Mouse (Mus musculus) heart, adult 2 months (tissue): ENCODE measurements at regions not wholly inside any gene's neighbourhood (a gene's known extent, or its start where the extent isn't known, plus 50 kb on each side); places are given as distances from the start of the nearest gene placed in this dataset.

Experiments used
- CTCF ChIP-seq: fragments of 200-600 bp; IDR thresholded peaks from 2 replicates; pipeline ENCODE4 v1.8.1; 2022; ENCODE audit warnings: antibody characterized with exemption, mild to moderate bottlenecking, moderate library complexity
- EP300 ChIP-seq: fragments of 200-500 bp; IDR thresholded peaks from 2 replicates; pipeline ENCODE4 v1.6.1; 2011; ENCODE audit warnings: low read depth, low read length, control low read depth; ENCODE audit not compliant: insufficient read depth
- POLR2A ChIP-seq: fragments of 200-500 bp; IDR thresholded peaks from 2 replicates; pipeline ENCODE4 v1.6.1; 2011; ENCODE audit warnings: mild to moderate bottlenecking, low read depth, low read length, control low read depth; ENCODE audit not compliant: insufficient read depth

- TF ChIP-seq POLR2A = no peak
- no peak for TF ChIP-seq CTCF
- TF ChIP-seq EP300 = no peak
These were observed 141.2 kb downstream of the Gm9817 start for GRCm38 (mm10) chr13:45219671-45220070.
